Mouse (Mus musculus): ENCODE measurements around the gene Rassf1.

The Rassf1 gene

GRCm38 (mm10) chr9:107601275-107601674 is 49.9 kb downstream of the Rassf1 start:
- no peak for DNase-seq (ENCODE audit: low spot score in 2 of 2)

GRCm38 (mm10) chr9:107602068-107602648 is 50.8 kb downstream of the Rassf1 start:
- DNase-seq (ENCODE audit: low spot score in 2 of 2), result peak; percentile 76 to 78

- DNase-seq (ENCODE audit: low spot score in 2 of 2), result no peak
Observed at GRCm38 (mm10) chr9:107603251-107603650, 51.9 kb downstream of the Rassf1 start.

GRCm38 (mm10) chr9:107605041-107605661 is 53.8 kb downstream of the Rassf1 start:
- DNase-seq (ENCODE audit: low spot score in 2 of 2), result no peak

GRCm38 (mm10) chr9:107606591-107606990 is 55.2 kb downstream of the Rassf1 start:
- DNase-seq (ENCODE audit: low spot score in 2 of 2), result no peak

GRCm38 (mm10) chr9:107607036-107607435 is 55.7 kb downstream of the Rassf1 start:
- no peak for DNase-seq (ENCODE audit: low spot score in 2 of 2)

- DNase-seq (ENCODE audit: low spot score in 2 of 2), result no peak
Observed at GRCm38 (mm10) chr9:107607653-107608245, 56.4 kb downstream of the Rassf1 start.

- DNase-seq (ENCODE audit: low spot score in 2 of 2), result no peak
Observed at GRCm38 (mm10) chr9:107608741-107609432, 57.5 kb downstream of the Rassf1 start, which contains the start of gene Sema3b. TSS of gene Sema3b (minus strand) at chr9:107609229.

- DNase-seq (ENCODE audit: low spot score in 2 of 2), result no peak
Observed at GRCm38 (mm10) chr9:107609433-107609830, 58.1 kb downstream of the Rassf1 start.

- no peak for DNase-seq (ENCODE audit: low spot score in 2 of 2)
Observed at GRCm38 (mm10) chr9:107611456-107612190, 60.3 kb downstream of the Rassf1 start.
